Mouse (Mus musculus): ENCODE measurements around the gene Slc25a45. TPM values are rescaled to one million over a fixed set of nuclear protein-coding genes. Genes with fewer than 3 reads are reported as not detected.

Slc25a45 gene
- polyA plus RNA-seq, 1 experiment from 2014 or later, result 1.0 TPM

DNA sequence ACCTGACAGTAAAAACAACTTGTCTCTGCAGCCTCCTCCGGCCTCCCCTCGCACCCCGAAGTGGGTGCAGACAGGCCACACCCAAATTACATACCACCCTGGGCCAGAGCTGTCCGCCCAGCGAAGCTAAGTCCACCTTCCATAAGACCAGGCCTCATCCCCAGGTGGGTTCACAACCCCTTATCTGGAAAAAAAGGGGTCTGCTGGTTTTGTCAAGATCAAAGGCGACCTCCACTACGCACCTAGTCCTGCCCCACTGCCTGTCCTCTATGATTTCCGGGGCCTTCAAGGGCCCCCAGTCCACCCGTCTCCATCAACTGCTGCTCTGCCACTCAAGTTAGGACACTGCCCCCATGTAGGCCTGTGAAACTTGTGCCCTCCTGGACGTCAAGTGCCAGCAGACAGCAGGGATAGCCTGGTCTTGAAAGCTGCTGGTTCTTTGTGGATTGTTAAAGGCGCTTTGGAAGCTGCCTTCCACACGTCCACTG lies 32.7 kb upstream of the Slc25a45 start:
- no peaks in the 10 kb centered on the region for H3K9me3 ChIP-seq (ENCODE audit: control insufficient read depth, low read length)
- 76% methylated on average over 12 of the region's 12 CpGs for WGBS
- H3K4me3 ChIP-seq (ENCODE audit: low read depth, low read length), result no peak overlapping the region
- H3K27ac ChIP-seq (ENCODE audit: low read depth, low read length), result peak overlapping the region; percentile 96; the same call in 1 of the 2 replicates
- no peaks in the 10 kb centered on the region for H3K36me3 ChIP-seq (ENCODE audit: control insufficient read depth, insufficient read depth, low read length)
- H3K4me1 ChIP-seq (replicated peaks; ENCODE audit: control insufficient read depth, insufficient read depth, low read length), result peaks cover 37% of the 10 kb centered on the region
- H3K9ac ChIP-seq (ENCODE audit: low read depth, low read length), result no peak overlapping the region; the same call in 1 of the 2 replicates
- peak overlapping the region; percentile 62 for H3K4me2 ChIP-seq (replicated peaks; ENCODE audit: low read depth, low read length)
- DNase-seq (ENCODE audit: low spot score) (no peak), ATAC-seq (ENCODE audit: low FRiP score) (no peak)
- no peaks in the 10 kb centered on the region for H3K27me3 ChIP-seq (ENCODE audit: control insufficient read depth, insufficient read depth, low read length)

DNA sequence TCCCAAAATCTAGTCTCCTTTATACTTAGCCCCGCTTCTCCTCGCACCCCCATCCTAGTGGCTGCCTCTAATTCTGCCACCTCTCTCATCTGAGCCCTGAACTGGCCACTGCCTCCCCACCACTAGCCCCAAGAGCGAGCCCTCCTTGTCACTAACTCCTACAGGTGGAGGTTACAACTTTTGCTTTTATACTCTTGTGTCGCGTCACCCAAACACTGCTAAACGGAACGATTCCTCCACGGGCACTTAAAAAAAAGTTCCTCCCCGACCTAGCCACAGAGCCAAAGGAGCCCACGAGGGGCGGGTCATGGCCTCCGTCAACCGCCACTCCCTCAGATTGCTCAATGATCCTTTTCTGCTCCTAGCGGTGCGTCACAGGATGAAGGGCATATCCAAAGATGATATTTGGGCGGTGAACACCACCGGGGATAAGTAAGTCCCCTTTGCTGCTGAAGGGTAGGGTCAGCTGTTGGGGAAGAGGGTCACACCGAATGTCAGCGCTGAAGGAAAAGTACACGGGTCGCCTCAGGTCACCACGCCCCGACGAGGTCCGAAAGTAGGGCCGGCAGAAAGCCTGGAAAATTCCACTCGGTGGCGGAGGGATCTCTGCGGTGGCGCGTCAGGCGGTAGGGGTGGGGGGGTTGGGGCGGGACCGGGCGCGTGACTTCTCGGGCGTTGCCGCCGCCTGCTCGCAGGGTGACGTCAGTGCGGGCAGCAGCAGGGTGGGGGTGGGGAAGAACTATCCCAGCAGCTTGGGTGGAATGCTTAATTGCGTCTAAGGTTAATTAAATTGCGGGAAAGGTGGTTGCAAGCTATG lies 32.1 kb upstream of the Slc25a45 start:
- peak overlapping the region; percentile 62 for H3K4me2 ChIP-seq (replicated peaks; ENCODE audit: low read depth, low read length)
- ATAC-seq (ENCODE audit: low FRiP score) (peak; percentile 58), DNase-seq (ENCODE audit: low spot score) (peak; percentile 93)
- H3K9me3 ChIP-seq (ENCODE audit: control insufficient read depth, low read length), result no peaks in the 10 kb centered on the region
- no peaks in the 10 kb centered on the region for H3K36me3 ChIP-seq (ENCODE audit: control insufficient read depth, insufficient read depth, low read length)
- peak overlapping the region; percentile 96 for H3K27ac ChIP-seq (ENCODE audit: low read depth, low read length)
- H3K27me3 ChIP-seq (ENCODE audit: control insufficient read depth, insufficient read depth, low read length), result no peaks in the 10 kb centered on the region
- 8% methylated on average over 43 of the region's 45 CpGs for WGBS
- H3K9ac ChIP-seq (ENCODE audit: low read depth, low read length), result peak overlapping the region; percentile 56
- peak overlapping the region; percentile 27 for H3K4me3 ChIP-seq (ENCODE audit: low read depth, low read length)
- H3K4me1 ChIP-seq (replicated peaks; ENCODE audit: control insufficient read depth, insufficient read depth, low read length), result peaks cover 37% of the 10 kb centered on the region

DNA sequence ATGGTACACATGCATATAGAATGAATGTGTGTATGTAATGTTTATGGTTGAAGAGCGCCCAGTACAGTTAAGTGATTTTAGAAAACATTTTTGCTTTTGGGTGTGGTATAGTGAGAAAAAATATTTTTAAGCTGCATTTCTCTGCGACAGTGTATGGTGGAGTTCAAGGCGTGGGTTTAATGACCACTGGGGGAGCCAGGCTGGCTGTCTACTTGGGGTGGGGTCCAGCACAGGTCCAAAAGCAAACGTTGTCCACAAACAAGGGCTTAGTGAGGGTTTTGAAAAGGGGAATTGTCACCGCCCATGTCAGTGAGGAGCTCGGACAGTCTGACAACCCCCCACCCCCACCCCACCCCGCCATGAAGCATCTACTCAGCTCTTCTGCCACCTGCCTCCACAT lies 31.5 kb upstream of the Slc25a45 start:
- H3K4me3 ChIP-seq (ENCODE audit: low read depth, low read length), result peak overlapping the region; percentile 27
- peak overlapping the region; percentile 96 for H3K27ac ChIP-seq (ENCODE audit: low read depth, low read length)
- ATAC-seq (ENCODE audit: low FRiP score) (peak; percentile 58), DNase-seq (ENCODE audit: low spot score) (peak; percentile 62)
- peak overlapping the region; percentile 62 for H3K4me2 ChIP-seq (replicated peaks; ENCODE audit: low read depth, low read length)
- H3K27me3 ChIP-seq (ENCODE audit: control insufficient read depth, insufficient read depth, low read length), result no peaks in the 10 kb centered on the region
- peaks cover 35% of the 10 kb centered on the region for H3K4me1 ChIP-seq (replicated peaks; ENCODE audit: control insufficient read depth, insufficient read depth, low read length)
- 0% methylated on average over 7 of the region's 7 CpGs for WGBS
- H3K9me3 ChIP-seq (ENCODE audit: control insufficient read depth, low read length), result no peaks in the 10 kb centered on the region
- peak overlapping the region; percentile 56 for H3K9ac ChIP-seq (ENCODE audit: low read depth, low read length)
- H3K36me3 ChIP-seq (ENCODE audit: control insufficient read depth, insufficient read depth, low read length), result no peaks in the 10 kb centered on the region

DNA sequence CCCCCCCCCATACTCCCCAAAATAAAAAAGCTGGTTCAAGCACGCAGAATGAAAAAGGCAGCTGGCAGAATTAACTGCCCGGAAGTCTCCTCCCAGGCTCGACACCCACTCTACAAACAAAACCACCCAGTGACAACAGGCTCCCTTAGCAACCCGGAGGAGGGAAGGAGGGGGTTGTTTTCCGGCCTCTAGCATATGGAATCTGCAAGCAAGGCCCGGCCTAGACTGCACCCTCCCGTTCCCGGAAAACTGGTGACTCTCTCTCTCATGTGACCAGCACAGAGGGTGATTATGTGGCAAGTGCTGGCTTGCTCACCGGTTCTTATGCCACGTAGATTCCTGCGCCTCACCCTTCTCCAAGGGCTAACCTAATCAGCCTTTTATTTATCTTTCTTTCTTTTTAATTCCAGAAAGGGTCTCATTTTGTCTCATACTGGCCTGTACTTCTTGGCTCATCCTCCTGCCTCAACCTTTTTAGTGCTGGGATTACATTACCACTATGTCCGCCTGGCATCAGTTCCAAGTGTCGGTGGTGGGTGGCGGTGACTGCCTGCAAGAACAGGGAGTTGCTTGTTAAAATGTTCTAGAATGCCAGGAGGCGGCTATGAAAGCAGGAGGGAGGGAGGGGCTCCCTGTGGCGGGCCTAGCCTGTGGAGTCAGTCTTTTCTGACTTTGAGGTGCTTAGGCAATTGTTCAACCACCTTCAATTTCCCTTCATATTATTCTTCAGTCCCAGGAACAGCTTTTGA lies 30.9 kb upstream of the Slc25a45 start:
- peak overlapping the region; percentile 96 for H3K27ac ChIP-seq (ENCODE audit: low read depth, low read length)
- peak; percentile 85 for ATAC-seq (ENCODE audit: low FRiP score)
- H3K9ac ChIP-seq (ENCODE audit: low read depth, low read length), result peak overlapping the region; percentile 56
- H3K4me2 ChIP-seq (replicated peaks; ENCODE audit: low read depth, low read length), result peak overlapping the region; percentile 62
- peaks cover 31% of the 10 kb centered on the region for H3K4me1 ChIP-seq (replicated peaks; ENCODE audit: control insufficient read depth, insufficient read depth, low read length)
- no peaks in the 10 kb centered on the region for H3K27me3 ChIP-seq (ENCODE audit: control insufficient read depth, insufficient read depth, low read length)
- H3K36me3 ChIP-seq (ENCODE audit: control insufficient read depth, insufficient read depth, low read length), result 0 out of 2 replicates have a peak, but pooled peaks cover 2% of the 10 kb centered on the region
- H3K9me3 ChIP-seq (ENCODE audit: control insufficient read depth, low read length), result no peaks in the 10 kb centered on the region
- H3K4me3 ChIP-seq (ENCODE audit: low read depth, low read length), result peak overlapping the region; percentile 27; the same call in 1 of the 2 replicates
- 5% methylated on average over 16 of the region's 16 CpGs for WGBS
- peak; percentile 85 for DNase-seq (ENCODE audit: low spot score)

DNA sequence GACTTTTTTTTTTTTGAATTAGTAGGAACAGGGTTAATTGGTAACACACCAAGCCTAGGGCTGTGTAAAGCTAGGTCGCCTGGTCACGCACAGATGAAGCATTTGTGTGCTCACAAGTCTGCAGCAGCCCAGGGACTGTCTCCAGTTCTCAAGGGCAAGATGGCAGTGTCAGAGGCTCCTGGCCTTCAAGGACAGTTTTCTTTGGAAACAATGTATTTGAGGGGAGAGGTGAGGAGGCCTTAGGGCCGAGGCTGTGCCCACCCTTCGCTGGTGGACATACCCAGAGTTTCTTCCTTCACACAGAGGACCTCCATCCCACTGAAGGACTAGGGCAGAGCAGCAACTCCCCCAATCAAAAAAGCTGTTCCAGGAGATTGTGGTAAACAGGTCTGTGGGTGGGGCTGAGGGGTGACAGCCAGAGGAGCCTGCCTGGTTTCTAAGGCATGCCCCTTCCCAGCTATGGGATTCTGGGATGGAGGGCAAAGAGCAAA lies 30.3 kb upstream of the Slc25a45 start:
- Histone ChIP-seq H3K36me3 (ENCODE audit: control insufficient read depth, insufficient read depth, low read length) (0 out of 2 replicates have a peak, but pooled peaks cover 2% of the 10 kb centered on the region), H3K4me1 (replicated peaks; ENCODE audit: control insufficient read depth, insufficient read depth, low read length) (peaks cover 31% of the 10 kb centered on the region), H3K9ac (ENCODE audit: low read depth, low read length) (peak overlapping the region; percentile 32; the same call in 1 of the 2 replicates), H3K9me3 (ENCODE audit: control insufficient read depth, low read length) (no peaks in the 10 kb centered on the region), H3K4me3 (ENCODE audit: low read depth, low read length) (no peak overlapping the region), H3K27me3 (ENCODE audit: control insufficient read depth, insufficient read depth, low read length) (no peaks in the 10 kb centered on the region), H3K4me2 (replicated peaks; ENCODE audit: low read depth, low read length) (peak overlapping the region; percentile 62), H3K27ac (ENCODE audit: low read depth, low read length) (peak overlapping the region; percentile 96)
- 42% methylated on average over 4 of the region's 4 CpGs for WGBS
- DNase-seq (ENCODE audit: low spot score) (peak; percentile 21), ATAC-seq (ENCODE audit: low FRiP score) (no peak)

DNA sequence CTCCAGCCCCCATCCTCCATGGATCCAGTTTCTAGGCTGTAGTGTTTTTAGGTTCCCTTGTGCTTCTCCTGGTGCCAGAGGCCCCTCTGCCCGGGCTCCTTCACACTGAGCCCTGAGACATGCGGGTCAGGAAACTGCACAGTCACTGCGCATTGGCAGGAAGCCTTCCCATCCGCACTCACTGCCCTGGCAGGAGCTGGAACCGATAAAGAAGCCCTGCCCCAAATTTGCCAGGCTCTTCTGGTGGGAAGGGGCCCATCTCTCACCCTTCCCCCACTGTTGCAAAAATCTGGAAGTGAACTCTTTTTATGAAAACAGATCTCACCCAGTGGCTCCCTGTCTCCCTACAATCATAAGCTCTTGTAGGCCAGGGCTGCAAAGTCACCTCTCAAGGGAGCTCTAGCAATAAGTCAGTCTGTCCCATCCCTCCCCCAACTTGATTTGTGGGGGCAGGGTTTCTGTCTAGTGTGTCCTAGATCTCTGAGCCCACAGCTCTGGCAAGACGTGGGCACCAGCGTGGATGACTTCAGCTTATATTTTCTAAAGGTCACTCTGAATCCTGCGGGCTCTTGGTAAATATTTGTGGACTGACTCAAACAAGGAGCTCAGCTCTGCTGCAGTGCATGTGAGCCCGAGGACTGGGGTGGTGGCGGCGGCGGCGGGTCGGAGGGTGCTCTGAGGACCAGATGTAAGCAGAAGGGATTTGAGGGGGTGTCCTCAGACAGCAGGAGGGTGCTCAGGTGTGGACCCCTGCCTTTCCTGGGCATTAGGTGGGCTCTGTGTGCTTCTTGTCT lies 29.4 kb upstream of the Slc25a45 start:
- Histone ChIP-seq H3K9ac (ENCODE audit: low read depth, low read length) (peak overlapping the region; percentile 28; the same call in 1 of the 2 replicates), H3K27me3 (ENCODE audit: control insufficient read depth, insufficient read depth, low read length) (no peaks in the 10 kb centered on the region), H3K9me3 (ENCODE audit: control insufficient read depth, low read length) (no peaks in the 10 kb centered on the region), H3K4me3 (ENCODE audit: low read depth, low read length) (no peak overlapping the region), H3K36me3 (ENCODE audit: control insufficient read depth, insufficient read depth, low read length) (0 out of 2 replicates have a peak, but pooled peaks cover 2% of the 10 kb centered on the region), H3K4me2 (replicated peaks; ENCODE audit: low read depth, low read length) (no peak overlapping the region), H3K27ac (ENCODE audit: low read depth, low read length) (peak overlapping the region; percentile 96), H3K4me1 (replicated peaks; ENCODE audit: control insufficient read depth, insufficient read depth, low read length) (peaks cover 26% of the 10 kb centered on the region)
- ATAC-seq (ENCODE audit: low FRiP score) (no peak), DNase-seq (ENCODE audit: low spot score) (no peak)
- 66% methylated on average over 14 of the region's 14 CpGs for WGBS

DNA sequence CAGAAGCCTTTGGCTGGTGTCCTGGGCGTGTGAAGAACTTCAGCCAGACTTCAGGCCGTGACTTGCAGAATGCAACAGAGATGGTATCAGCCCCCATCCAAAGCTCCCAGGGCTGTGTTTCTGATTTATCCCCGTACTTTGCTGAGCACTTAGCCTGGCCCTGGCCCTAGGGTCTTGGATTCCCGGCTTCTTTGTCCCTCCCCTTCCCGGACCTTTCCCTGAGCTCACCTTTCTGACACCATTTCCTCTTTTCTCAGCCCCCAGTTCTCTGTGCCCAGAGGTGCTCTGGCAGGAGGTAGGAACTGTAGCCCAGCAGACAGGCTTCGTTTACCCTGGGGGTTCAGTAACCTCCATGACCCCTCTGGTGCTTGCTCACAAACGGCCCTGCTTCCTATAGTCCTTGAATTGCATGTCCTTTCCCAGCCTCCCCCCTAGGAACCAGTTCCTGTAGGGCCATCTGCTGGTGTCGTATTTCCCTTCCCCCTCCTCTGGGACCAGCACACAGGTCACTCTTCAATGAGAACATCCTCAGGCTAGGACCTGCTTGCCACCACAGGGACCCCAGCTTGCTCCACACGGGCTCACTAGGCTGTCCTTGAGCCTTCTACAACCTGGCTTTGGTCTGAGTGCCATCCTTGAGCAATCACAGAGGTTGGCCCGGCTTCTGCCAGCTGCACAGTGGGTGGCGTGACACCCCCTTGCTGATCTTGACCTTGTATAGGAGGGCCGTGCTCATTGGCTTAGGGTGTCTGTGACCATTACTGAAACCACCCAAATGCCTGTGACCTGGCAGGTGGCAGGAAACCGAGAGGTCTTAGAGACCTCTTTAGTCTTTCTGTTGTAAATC lies 28.6 kb upstream of the Slc25a45 start:
- peaks cover 26% of the 10 kb centered on the region for H3K4me1 ChIP-seq (replicated peaks; ENCODE audit: control insufficient read depth, insufficient read depth, low read length)
- H3K9ac ChIP-seq (ENCODE audit: low read depth, low read length), result peak overlapping the region; percentile 5; the same call in 1 of the 2 replicates
- WGBS, result 38% methylated on average over 13 of the region's 13 CpGs
- H3K4me2 ChIP-seq (replicated peaks; ENCODE audit: low read depth, low read length), result no peak overlapping the region
- H3K27ac ChIP-seq (ENCODE audit: low read depth, low read length), result peak overlapping the region; percentile 4; the same call in 1 of the 2 replicates
- 0 out of 2 replicates have a peak, but pooled peaks cover 2% of the 10 kb centered on the region for H3K36me3 ChIP-seq (ENCODE audit: control insufficient read depth, insufficient read depth, low read length)
- H3K4me3 ChIP-seq (ENCODE audit: low read depth, low read length), result no peak overlapping the region
- DNase-seq (ENCODE audit: low spot score), result peak; percentile 38
- ATAC-seq (ENCODE audit: low FRiP score), result no peak
- no peaks in the 10 kb centered on the region for H3K9me3 ChIP-seq (ENCODE audit: control insufficient read depth, low read length)
- H3K27me3 ChIP-seq (ENCODE audit: control insufficient read depth, insufficient read depth, low read length), result no peaks in the 10 kb centered on the region
